Mouse (Mus musculus): ENCODE data around the gene Abcg5. TPM values are rescaled to one million over a fixed set of nuclear protein-coding genes. Genes with fewer than 3 reads are reported as not detected.

The Abcg5 gene
- total and polyA plus RNA-seq, 3 experiments, result not detected

DNA sequence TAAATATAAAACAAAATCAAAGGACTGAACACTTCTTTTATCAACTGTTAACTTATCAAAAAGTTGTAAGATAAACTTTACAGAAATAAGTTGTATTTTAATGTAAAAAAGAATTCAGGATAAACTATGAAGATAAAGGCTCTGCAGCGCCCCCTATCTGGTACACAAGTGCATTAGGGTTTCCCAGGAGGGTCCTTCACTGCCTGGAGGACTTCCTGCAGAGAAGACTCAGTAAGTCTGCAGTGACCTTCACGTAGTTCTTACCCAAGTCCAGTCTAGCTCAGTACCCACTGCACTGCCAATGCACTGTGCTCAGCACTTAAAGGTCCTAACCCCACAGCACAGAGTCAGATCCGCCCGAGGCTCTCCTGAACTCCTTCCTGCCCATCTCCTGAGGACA, 24.6 kb upstream of the Abcg5 start:
- Histone ChIP-seq H3K9ac (ENCODE audit: control insufficient read depth, low read depth, low read length, poor library complexity, severe bottlenecking) (no peak overlapping the region), H3K27me3 (ENCODE audit: control insufficient read depth in 1 of 2, insufficient read depth in 2 of 2, low read length in 2 of 2) (no peaks in the 10 kb centered on the region), H3K9me3 (replicated peaks; ENCODE audit: insufficient read depth, low read length) (no peaks in the 10 kb centered on the region), H3K4me1 (ENCODE audit: control insufficient read depth in 1 of 2, insufficient read depth in 2 of 2, low read length in 2 of 2) (no peaks in the 10 kb centered on the region), H3K79me2 (ENCODE audit: control insufficient read depth, insufficient read depth, low read length, poor library complexity) (no peaks in the 10 kb centered on the region), H3K27ac (ENCODE audit: control insufficient read depth, low read depth, low read length) (no peak overlapping the region), H3K36me3 (ENCODE audit: control insufficient read depth in 1 of 2, insufficient read depth in 2 of 2, low read length in 2 of 2) (peaks cover 0 to 14% of the 10 kb centered on the region in 2 experiments; a peak in 2 of 4 replicates), H3K4me3 (ENCODE audit: control insufficient read depth in 1 of 2, insufficient read depth in 1 of 2, low read depth in 2 of 2, low read length in 2 of 2) (no peak overlapping the region)
- TF ChIP-seq CTCF (IDR thresholded peaks at IDR 0.05 in 2 of 3, conservative IDR thresholded peaks at IDR 0.05 in 1 of 3; ENCODE audit: control insufficient read depth in 1 of 3, insufficient read depth in 1 of 3, low read depth in 2 of 3, low read length in 3 of 3, poor library complexity in 1 of 3, severe bottlenecking in 1 of 3) (peak in 2 of 3 experiments; percentile 44 to 61; a peak in 4 of 6 replicates), RAD21 (IDR thresholded peaks at IDR 0.05; ENCODE audit: low read depth, low read length) (no peak)
- peak; percentile 56 for DNase-seq (ENCODE audit: low read depth, low spot score)

DNA sequence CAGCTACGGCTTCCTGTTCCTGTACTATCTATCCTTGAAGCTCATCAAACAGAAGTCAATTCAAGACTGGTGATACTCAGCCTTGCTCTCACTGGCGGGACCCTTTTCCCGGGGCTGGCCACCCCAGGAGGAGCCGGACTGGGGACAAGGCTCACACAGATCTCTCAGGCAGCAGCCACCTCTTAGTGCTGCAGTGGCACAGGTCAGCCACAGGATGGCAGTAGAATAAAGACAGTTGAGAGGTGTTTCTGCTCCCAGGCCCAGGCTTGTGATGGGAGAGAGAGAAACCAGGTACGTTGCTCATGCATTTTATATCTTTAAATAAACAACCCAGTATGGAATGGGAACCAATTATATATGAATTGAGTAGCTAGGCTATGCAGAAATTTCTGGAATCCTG, 15.9 kb upstream of the Abcg5 start:
- no peak for TF ChIP-seq MYC (IDR thresholded peaks at IDR 0.05; ENCODE audit: low read depth, low read length)
- no peak for TF ChIP-seq TCF12 (IDR thresholded peaks at IDR 0.05; ENCODE audit: low read depth, low read length)
- TF ChIP-seq USF2 (IDR thresholded peaks at IDR 0.05; ENCODE audit: borderline replicate concordance in 1 of 2, insufficient read depth in 1 of 2, low read depth in 1 of 2, low read length in 2 of 2), result no peak
- no peak for TF ChIP-seq BHLHE40 (IDR thresholded peaks at IDR 0.05; ENCODE audit: borderline replicate concordance, low read depth, low read length)
- TF ChIP-seq ZC3H11A (IDR thresholded peaks at IDR 0.05; ENCODE audit: low read depth, low read length), result peak; percentile 72
- peak; percentile 76 to 86 (median 84) for TF ChIP-seq CTCF (IDR thresholded peaks at IDR 0.05 in 2 of 3, conservative IDR thresholded peaks at IDR 0.05 in 1 of 3; ENCODE audit: control insufficient read depth in 1 of 3, insufficient read depth in 1 of 3, low read depth in 2 of 3, low read length in 3 of 3, poor library complexity in 1 of 3, severe bottlenecking in 1 of 3)
- TF ChIP-seq SMC3 (IDR thresholded peaks at IDR 0.05; ENCODE audit: low read depth, low read length), result peak; percentile 81
- TF ChIP-seq RAD21 (IDR thresholded peaks at IDR 0.05; ENCODE audit: low read depth, low read length), result peak; percentile 82
- no peaks in the 10 kb centered on the region for H3K36me3 ChIP-seq (ENCODE audit: control insufficient read depth in 1 of 2, insufficient read depth in 2 of 2, low read length in 2 of 2)
- no peak overlapping the region for H3K4me3 ChIP-seq (ENCODE audit: control insufficient read depth in 1 of 2, insufficient read depth in 1 of 2, low read depth in 2 of 2, low read length in 2 of 2)
- H3K27ac ChIP-seq (ENCODE audit: control insufficient read depth, low read depth, low read length), result no peak overlapping the region
- H3K27me3 ChIP-seq (ENCODE audit: control insufficient read depth in 1 of 2, insufficient read depth in 2 of 2, low read length in 2 of 2), result no peaks in the 10 kb centered on the region
- no peaks in the 10 kb centered on the region for H3K4me1 ChIP-seq (ENCODE audit: control insufficient read depth in 1 of 2, insufficient read depth in 2 of 2, low read length in 2 of 2)
- peak; percentile 62 for DNase-seq (ENCODE audit: low read depth, low spot score)
- H3K79me2 ChIP-seq (ENCODE audit: control insufficient read depth, insufficient read depth, low read length, poor library complexity), result no peaks in the 10 kb centered on the region
- no peaks in the 10 kb centered on the region for H3K9me3 ChIP-seq (replicated peaks; ENCODE audit: insufficient read depth, low read length)
- H3K9ac ChIP-seq (ENCODE audit: control insufficient read depth, low read depth, low read length, poor library complexity, severe bottlenecking), result no peak overlapping the region

DNA sequence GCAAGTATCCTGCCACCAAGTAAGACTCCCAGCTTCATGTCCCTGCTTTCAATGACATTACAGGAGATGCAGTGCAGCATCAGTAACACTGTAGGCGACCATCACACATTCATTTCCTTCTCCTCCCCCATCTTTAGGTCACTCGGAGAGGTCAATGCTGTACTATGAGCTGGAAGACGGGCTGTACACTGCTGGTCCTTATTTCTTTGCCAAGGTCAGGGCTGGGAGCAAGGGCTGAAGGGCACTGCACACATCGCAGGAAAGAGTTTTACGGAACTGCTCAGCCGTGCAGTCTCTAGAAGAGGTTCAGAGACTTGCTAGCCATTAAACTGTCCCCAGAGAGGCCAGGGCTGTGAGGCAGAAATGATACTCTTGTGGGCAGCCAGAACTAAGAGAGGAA, 13.7 kb upstream of the Abcg5 start:
- DNase-seq (ENCODE audit: low read depth, low spot score), result no peak
- Histone ChIP-seq H3K79me2 (ENCODE audit: control insufficient read depth, insufficient read depth, low read length, poor library complexity) (no peaks in the 10 kb centered on the region), H3K4me3 (ENCODE audit: control insufficient read depth in 1 of 2, insufficient read depth in 1 of 2, low read depth in 2 of 2, low read length in 2 of 2) (no peak overlapping the region), H3K27me3 (ENCODE audit: control insufficient read depth in 1 of 2, insufficient read depth in 2 of 2, low read length in 2 of 2) (peaks cover 0 to 2% of the 10 kb centered on the region in 2 experiments; a peak in 1 of 4 replicates), H3K27ac (ENCODE audit: control insufficient read depth, low read depth, low read length) (no peak overlapping the region), H3K9ac (ENCODE audit: control insufficient read depth, low read depth, low read length, poor library complexity, severe bottlenecking) (no peak overlapping the region), H3K4me1 (ENCODE audit: control insufficient read depth in 1 of 2, insufficient read depth in 2 of 2, low read length in 2 of 2) (no peaks in the 10 kb centered on the region), H3K36me3 (ENCODE audit: control insufficient read depth in 1 of 2, insufficient read depth in 2 of 2, low read length in 2 of 2) (no peaks in the 10 kb centered on the region), H3K9me3 (replicated peaks; ENCODE audit: insufficient read depth, low read length) (no peaks in the 10 kb centered on the region)
- no peak for TF ChIP-seq TBP (IDR thresholded peaks at IDR 0.05; ENCODE audit: low read depth, low read length)
- no peak for TF ChIP-seq UBTF (IDR thresholded peaks at IDR 0.05; ENCODE audit: borderline replicate concordance, insufficient read depth, low read depth, low read length)
- no peak for TF ChIP-seq EP300 (IDR thresholded peaks at IDR 0.05; ENCODE audit: low read depth in 1 of 2, low read length in 2 of 2)
- TF ChIP-seq TAL1 (IDR thresholded peaks at IDR 0.05; ENCODE audit: low read length), result no peak
- no peak for TF ChIP-seq BHLHE40 (IDR thresholded peaks at IDR 0.05; ENCODE audit: borderline replicate concordance, low read depth, low read length)
- TF ChIP-seq USF1 (IDR thresholded peaks at IDR 0.05; ENCODE audit: low read depth, low read length), result no peak
- no peak for TF ChIP-seq ZC3H11A (IDR thresholded peaks at IDR 0.05; ENCODE audit: low read depth, low read length)
- no peak for TF ChIP-seq MXI1 (IDR thresholded peaks at IDR 0.05; ENCODE audit: low read depth, low read length)
- TF ChIP-seq MAZ (IDR thresholded peaks at IDR 0.05; ENCODE audit: low read depth, low read length), result no peak
- TF ChIP-seq MAFK (IDR thresholded peaks at IDR 0.05; ENCODE audit: borderline replicate concordance, low read depth, low read length), result no peak

Measured in MEL (cell line).